Mouse (Mus musculus) E14TG2a.4 (cell line): ENCODE data around the gene Sgpp2.

Experiments
- CTCF ChIP-seq: conservative IDR thresholded peaks from 2 replicates; pipeline ENCODE4 v1.5.1; 2014; ENCODE audit warnings: low read length
- NANOG ChIP-seq: IDR thresholded peaks from 2 replicates; pipeline ENCODE4 v1.6.1; 2014; ENCODE audit warnings: borderline replicate concordance, low read length, mixed read lengths
- POU5F1 ChIP-seq: IDR thresholded peaks from 2 replicates; pipeline ENCODE4 v1.6.1; 2014; ENCODE audit warnings: low read length, borderline replicate concordance

- no peak for TF ChIP-seq CTCF
- no peak for TF ChIP-seq POU5F1
- TF ChIP-seq NANOG = no peak
Observed at GRCm38 (mm10) chr1:78414421-78414820, 104.3 kb downstream of the Sgpp2 start.
